Mouse (Mus musculus) heart, postnatal 25 days (tissue): Measurements from ENCODE around the gene Slc5a9. TPM values are rescaled to one million over a fixed set of nuclear protein-coding genes. Genes with fewer than 3 reads are reported as not detected.
"Not testable (repeated sequence)": the region's sequence is repeated elsewhere in the genome, so short reads cannot be mapped to it uniquely, and the experiment has no call there.

Experiments used
- DNase-seq: peaks from one replicate; pipeline ENCODE4 v3.0.0; 2022; ENCODE audit warnings: low spot score
- intact Hi-C: fragments of 180-260 bp; cut with DNase I; formaldehyde crosslinking; loops from one replicate; pipeline ENCODE4 v1.15.1; 2025
- total RNA-seq, 2 experiments: library from RNA; stranded (reverse); gene quantifications; 2 replicates each; pipeline ENCODE4 v1.2.3; 2021

Slc5a9 gene
- not detected for total RNA-seq

DNA sequence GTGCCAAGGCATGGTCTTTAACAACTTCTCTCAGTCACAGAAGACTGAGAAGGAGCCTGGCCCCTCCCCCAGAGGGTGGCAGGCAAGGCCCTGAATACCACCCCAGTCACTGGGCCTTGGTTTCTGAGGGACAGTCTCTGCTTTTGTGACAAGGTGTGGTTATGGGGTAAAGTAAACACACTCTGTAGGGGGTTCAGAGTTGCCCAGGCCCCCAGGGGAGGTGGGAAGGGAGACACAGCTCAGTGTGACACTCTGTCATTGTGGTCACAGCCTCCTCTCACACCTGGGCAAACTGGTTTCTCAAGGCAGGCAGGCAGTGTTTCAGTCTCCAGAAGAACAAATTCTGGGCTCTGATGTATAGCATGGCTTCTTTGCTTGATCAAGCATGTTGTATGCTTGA lies at the start of gene Slc5a9:
Slc5a9 (minus strand) TSS at position 144 of the 400 bp plus-strand sequence.
- intact Hi-C loops, result no loop called here
- DNase-seq, result no peak

DNA sequence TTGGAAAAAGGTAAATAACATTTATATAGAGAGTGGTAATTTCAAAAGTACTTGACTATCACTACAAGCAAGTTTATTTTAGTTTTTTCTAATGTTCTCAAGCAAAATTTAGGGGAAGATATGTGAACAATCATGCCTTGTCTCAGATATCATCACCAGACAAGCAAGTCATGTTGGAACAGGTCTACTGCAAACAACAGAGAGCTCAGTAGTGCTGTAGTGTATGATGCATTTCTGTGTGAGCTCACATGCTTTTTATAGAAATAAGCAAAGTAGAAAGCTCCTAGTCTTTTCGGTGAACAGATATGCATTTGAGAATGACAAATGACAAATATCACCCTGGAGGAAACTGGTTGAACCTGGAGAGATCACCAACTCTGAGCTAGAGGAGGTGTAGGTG lies 16.4 kb upstream of the Slc5a9 start, which contains the start of gene Skint8:
Skint8 (plus strand) TSS at position 301 of the 400 bp plus-strand sequence.
- intact Hi-C loops, result no loop called here
- DNase-seq, result no peak

- DNase-seq, result no peak
- intact Hi-C loops, result loop anchor here (5.0 kb wide), 1 partner anchor 49 kb away; no protein-coding TSS in a partner anchor
Measured at GRCm38 (mm10) chr4:111907926-111908325, 5.2 kb upstream of the Slc5a9 start.

- DNase-seq, result no peak
- intact Hi-C loops, result no loop called here
Measured at GRCm38 (mm10) chr4:111901473-111901872, 1.2 kb downstream of the Slc5a9 start.

DNA sequence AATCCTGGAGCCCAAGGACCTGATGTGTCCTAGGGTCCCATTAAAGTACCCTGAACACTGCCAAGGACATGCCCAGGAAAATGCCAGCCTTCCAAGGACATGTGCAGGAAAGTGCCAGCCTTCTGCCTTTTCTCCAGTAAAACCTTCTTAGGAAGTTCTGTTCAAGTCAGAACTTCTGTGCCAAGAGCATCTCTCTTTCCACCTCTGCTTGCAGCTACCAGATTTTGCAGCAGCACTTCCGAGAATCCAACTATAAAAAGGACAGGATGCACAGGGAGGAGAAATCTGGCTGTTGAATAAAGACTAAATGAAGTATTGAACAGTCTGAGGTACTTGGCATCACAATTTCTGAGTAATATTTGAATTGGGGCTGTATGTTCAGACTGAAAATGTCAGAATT lies 2.2 kb downstream of the Slc5a9 start:
- intact Hi-C loops, DNase-seq: not testable (repeated sequence)

DNA sequence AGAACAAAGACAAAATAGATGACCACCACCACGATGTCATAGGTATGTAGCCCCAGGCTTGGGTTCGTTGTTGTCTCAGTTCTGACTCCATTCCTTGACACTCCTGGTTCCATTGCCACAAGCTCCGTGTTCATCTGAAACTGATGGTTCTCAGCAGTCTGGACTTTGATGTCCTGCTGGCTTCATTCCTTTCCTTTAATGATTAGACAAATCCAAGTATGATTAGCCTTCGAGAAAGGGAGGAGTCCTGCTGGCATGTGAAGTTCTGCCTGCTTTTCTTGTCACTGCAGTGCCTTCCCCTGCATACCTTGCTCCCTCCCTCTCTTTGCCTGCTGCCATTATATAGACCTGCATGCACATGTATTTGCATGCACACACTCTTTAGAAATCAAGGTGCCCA lies 4.2 kb downstream of the Slc5a9 start:
- intact Hi-C loops, result no loop called here
- DNase-seq, result no peak

- intact Hi-C loops, result no loop called here
- no peak for DNase-seq
Measured at GRCm38 (mm10) chr4:111897755-111898154, 5.0 kb downstream of the Slc5a9 start.

DNA sequence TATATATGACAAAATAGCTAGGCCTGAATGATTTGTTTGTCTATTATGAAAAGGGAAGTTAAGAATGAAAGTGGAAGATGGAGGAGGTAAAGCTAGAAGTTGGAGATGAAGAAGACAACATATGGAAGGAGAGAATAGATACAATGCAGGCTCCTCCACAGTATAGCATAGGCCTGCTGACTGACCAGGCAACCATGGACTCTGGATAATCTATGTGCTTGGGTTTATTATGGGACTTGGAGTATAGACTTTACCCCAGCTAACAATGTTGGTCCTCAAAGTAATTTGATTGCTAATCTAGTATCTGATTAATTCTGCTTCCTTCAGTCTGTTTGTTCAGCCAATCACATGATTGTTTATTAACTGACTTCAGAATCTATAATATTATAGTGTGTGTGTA lies 10.6 kb downstream of the Slc5a9 start:
- intact Hi-C loops, result no loop called here
- no peak for DNase-seq

DNA sequence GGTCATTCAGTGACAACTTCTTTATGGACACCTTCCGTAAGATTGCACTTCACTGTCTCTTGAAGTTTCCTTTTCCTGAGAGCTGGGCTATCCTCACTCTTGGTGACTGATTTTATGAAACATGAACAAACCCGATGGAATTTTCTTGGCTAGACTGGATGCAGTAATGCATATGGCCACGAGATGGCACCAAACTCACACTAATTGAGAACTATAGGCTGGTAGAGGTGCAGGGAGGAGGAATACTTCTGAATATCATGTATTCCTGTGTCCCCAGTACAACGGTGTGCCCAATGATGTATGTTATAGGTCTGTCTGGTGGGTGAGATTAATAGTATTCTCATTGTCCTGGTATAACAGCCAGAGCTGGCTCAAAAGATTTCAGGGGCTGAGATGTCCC lies 16.1 kb downstream of the Slc5a9 start:
- intact Hi-C loops, result loop anchor here (10.0 kb wide), 1 partner anchor 1832 kb away; no protein-coding TSS in a partner anchor
- DNase-seq, result no peak

DNA sequence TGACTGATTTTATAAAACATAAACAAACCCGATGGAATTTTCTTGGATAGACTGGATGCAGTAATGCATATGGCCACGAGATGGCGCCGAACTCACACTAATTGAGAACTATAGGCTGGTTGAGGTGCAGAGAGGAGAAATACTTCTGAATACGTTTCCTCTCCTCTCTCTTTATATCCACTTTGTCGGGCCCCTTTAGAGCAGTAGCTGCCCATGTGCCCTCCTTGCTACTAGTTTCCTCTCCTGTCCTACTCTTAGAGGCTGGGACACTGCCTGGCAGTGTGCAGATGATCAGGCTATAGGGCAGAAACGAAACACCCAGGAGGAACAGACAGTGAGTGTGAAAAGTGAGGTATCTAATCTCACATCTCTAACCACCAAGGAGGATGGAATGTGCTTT lies 16.7 kb downstream of the Slc5a9 start:
- DNase-seq, result no peak
- intact Hi-C loops, result loop anchor here (10.0 kb wide), 1 partner anchor 1831 kb away; no protein-coding TSS in a partner anchor

DNA sequence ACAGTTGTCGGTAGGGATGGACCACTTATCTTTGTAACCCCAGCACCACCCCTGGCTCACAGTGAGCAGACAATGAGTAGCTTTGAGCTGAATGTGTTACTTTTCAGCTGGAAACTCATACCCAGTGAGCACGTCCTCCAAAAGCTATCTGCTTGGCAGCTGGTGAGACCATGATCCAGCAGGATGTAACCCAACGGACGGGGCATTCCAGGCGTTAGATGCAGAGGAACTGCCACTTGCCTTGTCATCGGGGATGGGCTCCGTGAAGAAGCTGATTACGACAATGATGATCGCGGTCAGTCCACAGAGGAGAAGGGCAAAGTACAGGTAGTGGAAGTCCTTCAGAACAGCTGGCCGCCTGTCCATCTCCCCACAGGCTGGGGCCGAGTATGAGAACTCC lies 19.2 kb downstream of the Slc5a9 start:
- intact Hi-C loops, result loop anchor here (10.0 kb wide), 1 partner anchor 1829 kb away; no protein-coding TSS in a partner anchor

GRCm38 (mm10) chr4:111880112-111880875 lies 22.4 kb downstream of the Slc5a9 start:
- no peak for DNase-seq
- intact Hi-C loops, result loop anchor here (10.0 kb wide), 1 partner anchor 1825 kb away; no protein-coding TSS in a partner anchor

More for the DNA sequence above, 19.2 kb downstream of the Slc5a9 start:
- no peak for DNase-seq

- DNase-seq, result no peak
- intact Hi-C loops, result no loop called here
Measured at GRCm38 (mm10) chr4:111867743-111868401, 34.8 kb downstream of the Slc5a9 start.

GRCm38 (mm10) chr4:111866701-111867100 lies 36.0 kb downstream of the Slc5a9 start:
- intact Hi-C loops, result no loop called here
- no peak for DNase-seq

DNA sequence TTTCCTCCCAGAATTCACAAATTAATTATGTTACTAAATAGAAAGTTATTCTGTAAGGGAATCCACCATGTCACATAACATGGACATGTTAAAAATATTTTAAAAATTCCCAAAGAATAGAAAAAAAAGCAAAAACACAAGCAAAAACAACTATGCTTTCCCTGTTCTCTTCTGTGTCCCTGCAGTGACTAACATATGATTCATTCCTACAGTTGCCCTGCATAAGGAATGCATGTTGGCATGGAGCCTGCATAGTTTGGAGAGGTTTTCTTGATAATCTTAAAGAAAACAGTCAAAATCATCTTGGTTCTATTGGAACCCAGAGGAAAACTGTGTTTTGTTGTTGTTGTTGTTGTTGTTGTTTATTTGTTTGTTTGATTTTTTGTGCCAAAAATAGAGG lies 50.1 kb downstream of the Slc5a9 start:
- intact Hi-C loops, result no loop called here
- no peak for DNase-seq

- DNase-seq, result no peak
- intact Hi-C loops, result no loop called here
Measured at GRCm38 (mm10) chr4:111838882-111839281, 63.8 kb downstream of the Slc5a9 start.

Other genes with a start within 250 kb of the Slc5a9 start
- 10 to 100 TPM in 1 of 2 experiments, 1 to 10 TPM in 1; 8.9 to 10.8 TPM for gene Spata6, start 182.9 kb downstream of the Slc5a9 start, total RNA-seq
- not detected for gene Skint8, start 16.5 kb upstream of the Slc5a9 start, total RNA-seq
- not detected for gene Skint7, start 70.0 kb upstream of the Slc5a9 start, total RNA-seq
- not detected for gene Skint1, start 103.4 kb upstream of the Slc5a9 start, total RNA-seq
- not detected for gene Skint4, start 169.1 kb upstream of the Slc5a9 start, total RNA-seq